Mouse (Mus musculus) spleen, postnatal 10 days (tissue): ENCODE data around the gene Mrps18b.
"Not testable (repeated sequence)": the region's sequence is repeated elsewhere in the genome, so short reads cannot be mapped to it uniquely, and the experiment has no call there.

ENCODE experiments used
- DNase-seq, 2 experiments: peaks; one replicate each; pipeline ENCODE4 v3.0.0; 2021 to 2022; ENCODE audit warnings: low spot score in 2 of 2

Mrps18b gene

GRCm38 (mm10) chr17:35916297-35917142 is at the start of gene Mrps18b, which contains the start of gene Ppp1r10:
Mrps18b (minus strand) TSS chr17:35916389.
Ppp1r10 (plus strand) TSS chr17:35916434.
- peak; percentile 98 for DNase-seq

GRCm38 (mm10) chr17:35963279-35963678 is 47.1 kb upstream of the Mrps18b start:
- peak in 1 of 2 experiments; percentile 10 for DNase-seq

GRCm38 (mm10) chr17:35958533-35959223 is 42.5 kb upstream of the Mrps18b start:
- no peak for DNase-seq

DNA sequence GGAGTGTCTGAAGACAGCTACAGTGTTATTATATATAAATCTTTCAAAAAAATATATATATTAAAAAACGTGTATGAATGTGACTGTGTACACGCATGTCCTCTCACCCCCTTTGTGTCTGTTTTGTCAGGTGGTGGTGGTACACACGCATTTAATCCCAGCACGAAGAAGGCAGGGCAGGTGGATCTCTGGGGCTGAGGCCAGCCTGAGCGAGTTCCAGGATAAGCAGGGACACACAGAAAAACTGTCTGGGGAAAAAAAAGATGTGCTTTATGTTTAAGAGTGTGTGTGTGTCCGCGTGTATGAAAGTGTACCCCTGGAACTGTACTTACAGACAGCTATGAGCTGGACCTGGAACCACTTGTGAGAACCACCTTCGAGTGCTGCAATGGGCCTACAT is 38.5 kb upstream of the Mrps18b start:
- DNase-seq, result no peak

- not testable (repeated sequence) for DNase-seq
These were observed 36.4 kb upstream of the Mrps18b start for GRCm38 (mm10) chr17:35952559-35952958.

GRCm38 (mm10) chr17:35950946-35951345 is 34.8 kb upstream of the Mrps18b start:
- DNase-seq, result peak in 1 of 2 experiments; percentile 8

DNA sequence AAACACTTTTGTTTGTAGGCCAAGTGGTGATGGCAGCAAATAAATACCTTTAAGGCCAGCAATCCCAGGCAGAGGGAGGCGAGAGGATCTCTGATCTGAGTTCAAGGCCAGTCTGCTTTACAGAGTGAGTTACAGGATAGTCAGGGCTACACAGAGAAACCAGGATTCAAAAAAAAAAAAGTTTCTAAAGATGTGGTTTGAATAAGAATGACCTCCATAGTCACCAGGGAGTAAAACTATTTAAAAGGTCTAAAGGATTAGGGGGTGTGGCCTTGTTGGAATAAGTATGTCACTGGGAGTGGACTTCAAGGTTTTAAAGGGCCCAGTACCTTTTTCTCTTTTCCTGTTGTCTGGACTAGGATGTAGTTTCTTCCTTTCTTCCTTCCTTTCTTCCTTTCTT is 23.8 kb upstream of the Mrps18b start:
- no peak for DNase-seq

- no peak for DNase-seq
These were observed 22.9 kb upstream of the Mrps18b start for GRCm38 (mm10) chr17:35939108-35939507.

- peak in 1 of 2 experiments; percentile 60 for DNase-seq
These were observed 21.6 kb upstream of the Mrps18b start for GRCm38 (mm10) chr17:35937700-35938348.

- DNase-seq, result not testable (repeated sequence)
These were observed 19.6 kb upstream of the Mrps18b start for GRCm38 (mm10) chr17:35935763-35936162.

- no peak for DNase-seq
These were observed 16.4 kb upstream of the Mrps18b start for GRCm38 (mm10) chr17:35932608-35933007.

DNA sequence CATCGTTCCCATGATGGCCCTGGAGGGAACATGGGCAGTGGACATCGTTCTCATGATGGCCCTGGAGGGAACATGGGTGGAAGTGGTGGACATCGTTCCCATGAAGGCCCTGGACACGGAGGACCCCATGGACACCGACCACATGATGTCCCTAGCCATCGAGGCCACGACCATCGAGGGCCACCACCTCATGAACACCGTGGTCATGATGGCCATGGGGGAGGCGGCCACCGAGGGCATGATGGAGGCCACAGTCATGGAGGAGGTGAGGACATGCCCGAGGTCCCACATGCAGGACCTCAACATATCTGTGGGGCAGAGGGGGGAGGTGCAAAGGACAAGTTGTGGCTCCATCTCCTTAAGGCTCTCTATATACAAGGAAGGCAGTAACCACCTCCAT is 14.4 kb upstream of the Mrps18b start:
- DNase-seq, result no peak

- no peak for DNase-seq
These were observed 13.3 kb upstream of the Mrps18b start for GRCm38 (mm10) chr17:35929534-35929933.

DNA sequence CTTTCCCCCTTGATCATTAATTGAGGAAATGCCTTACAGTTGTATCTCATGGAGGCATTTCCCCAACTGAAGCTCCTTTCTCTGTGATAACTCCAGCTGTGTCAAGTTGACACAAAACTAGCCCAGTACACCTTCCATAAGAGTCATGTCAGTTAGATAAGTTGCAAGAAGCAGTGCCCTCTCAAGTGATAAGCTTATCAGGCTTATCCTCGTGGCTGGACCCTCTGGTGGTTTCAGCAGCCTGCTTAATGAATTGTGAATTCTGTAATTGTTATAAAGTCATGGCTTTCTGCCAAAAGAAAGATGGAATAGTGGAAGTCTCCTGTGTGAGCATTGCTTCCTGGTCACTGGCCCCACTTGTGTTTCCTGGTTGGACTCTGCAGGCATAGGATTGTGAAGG is 11.3 kb upstream of the Mrps18b start:
- peak in 1 of 2 experiments; percentile 3 for DNase-seq

DNA sequence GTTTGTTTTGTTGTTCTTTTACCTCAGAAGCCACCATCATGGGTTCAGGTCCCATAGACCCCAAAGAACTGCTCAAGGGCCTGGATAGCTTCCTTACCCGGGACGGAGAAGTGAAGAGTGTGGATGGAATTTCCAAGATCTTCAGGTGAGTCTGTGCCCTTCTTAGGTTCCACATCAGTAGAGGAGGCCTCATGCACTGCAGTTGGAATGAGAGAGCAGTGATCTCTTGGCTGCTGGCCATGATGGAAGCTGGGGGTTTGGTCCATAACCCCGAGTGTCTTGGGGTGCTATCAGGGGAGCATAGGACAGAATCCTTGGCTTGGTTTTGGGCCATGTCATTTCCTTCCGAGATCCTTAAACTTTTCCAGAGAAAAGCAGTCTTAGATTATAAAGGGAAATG is 7.1 kb upstream of the Mrps18b start:
- no peak for DNase-seq

DNA sequence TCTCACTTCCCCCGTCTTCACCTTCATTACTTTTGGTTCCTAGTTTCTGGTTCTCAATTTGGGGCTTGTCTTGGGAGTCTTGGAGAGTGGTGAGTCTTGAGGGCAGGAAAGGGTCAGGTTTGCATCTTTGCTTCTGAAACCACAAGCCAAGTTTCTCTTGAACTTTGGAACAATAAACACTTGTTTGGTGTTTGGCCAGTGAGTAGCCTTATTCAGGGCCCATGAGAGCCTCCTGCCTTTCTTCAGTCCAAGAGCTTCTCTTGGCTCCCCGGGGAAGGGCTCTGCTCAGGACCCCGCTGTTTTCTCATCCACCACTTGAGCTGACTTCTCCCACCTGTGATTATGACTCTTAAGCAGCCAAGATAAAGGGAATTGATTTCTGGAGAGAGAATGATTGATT is 6.4 kb upstream of the Mrps18b start:
- DNase-seq, result no peak

DNA sequence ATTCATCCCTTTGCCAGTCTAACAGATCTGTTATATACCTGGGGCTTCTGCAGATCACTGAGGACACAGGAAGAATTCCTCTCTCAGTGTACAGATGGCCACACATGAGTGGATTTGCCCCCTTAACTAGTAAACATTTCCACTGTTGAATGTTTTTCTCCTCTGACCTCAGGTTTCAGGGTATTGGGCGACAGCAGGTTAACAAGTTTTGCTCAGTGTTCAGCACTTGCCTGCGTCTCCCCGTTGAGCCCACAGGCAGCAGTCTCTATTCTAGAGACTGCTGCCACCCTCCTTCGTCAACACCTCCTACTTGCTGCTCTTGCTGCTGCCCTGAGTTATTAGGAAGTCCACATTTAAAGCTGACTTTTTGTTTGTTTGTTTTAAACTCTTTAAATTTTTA is 5.5 kb upstream of the Mrps18b start:
- no peak for DNase-seq

DNA sequence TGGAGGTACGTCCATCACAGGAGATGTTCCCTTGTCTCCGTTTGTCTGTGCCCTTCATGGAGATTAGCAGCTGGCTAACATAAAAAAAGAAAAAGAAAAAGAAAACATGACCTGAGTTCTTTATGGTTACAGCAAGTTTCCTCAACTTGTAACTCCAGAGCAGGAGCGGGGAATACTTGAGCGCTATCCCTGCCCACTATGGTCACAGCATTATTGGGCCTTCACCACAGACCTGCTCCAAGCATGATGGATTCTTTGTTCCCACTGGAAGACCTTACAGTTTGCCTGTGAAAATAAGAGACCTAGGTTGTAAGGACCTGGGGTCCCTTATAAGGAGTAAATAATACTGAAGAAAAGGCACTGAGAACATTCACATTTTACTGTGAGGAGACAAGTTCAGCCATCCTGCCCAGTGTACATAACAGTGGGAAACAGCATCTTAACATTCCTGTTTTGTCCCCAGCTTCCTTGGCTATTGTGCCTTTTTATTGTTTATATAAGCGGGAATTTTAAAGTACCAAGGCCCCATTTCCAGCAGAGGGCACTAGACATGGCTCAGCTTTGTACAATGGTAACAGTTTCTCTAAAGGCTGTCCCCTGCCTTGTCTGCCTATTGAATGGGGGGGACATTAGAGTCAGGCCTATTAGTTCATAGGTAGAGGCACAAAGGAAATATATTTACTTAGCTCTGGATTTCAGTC is 4.8 kb upstream of the Mrps18b start:
- no peak for DNase-seq

DNA sequence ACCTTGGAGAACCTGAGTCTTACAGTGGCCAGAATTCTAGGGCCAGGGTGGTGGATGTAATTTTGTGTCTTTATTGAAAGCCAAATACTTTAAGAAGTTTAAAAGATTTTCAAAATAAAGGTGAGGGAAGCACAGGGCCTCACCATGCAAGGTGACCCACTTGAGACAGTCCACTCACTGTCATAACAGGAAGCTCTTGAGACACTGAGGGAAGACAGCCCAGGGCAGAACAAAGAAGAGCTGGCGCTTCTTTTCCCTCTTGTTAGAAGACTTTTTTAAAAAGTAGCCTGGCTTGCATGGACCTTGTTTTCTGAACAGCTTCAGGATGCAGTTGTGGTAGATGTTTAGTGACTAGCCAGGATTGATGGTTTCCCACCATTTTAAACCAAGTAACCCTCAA is 4.2 kb upstream of the Mrps18b start:
- no peak for DNase-seq

DNA sequence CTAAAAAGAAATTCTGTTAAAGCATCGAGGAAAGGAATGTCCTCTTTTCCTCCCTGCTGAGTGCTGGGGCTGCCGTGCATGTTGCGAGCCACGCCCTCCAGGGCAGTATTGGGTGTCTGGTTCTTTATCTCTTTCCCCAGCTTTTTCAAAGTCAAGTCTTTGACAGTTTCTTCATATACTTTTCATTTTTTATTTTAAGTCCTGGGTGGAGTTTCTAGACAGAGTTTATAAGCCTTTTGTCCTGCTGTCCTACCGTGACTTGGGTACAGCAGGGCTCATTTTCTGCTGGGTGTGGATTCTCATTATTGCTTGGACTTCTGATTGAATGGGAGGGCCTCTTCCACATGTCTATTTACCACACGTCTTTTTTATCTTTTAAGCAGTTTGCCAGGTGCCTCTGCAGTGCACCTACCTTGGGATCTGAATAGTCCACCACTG is 3.7 kb upstream of the Mrps18b start:
- DNase-seq, result peak; percentile 48 to 82

- DNase-seq, result peak; percentile 90 to 98
These were observed 3.0 kb upstream of the Mrps18b start for GRCm38 (mm10) chr17:35919060-35919715.
